Mouse (Mus musculus): Measurements from ENCODE around the gene Parp16.

The Parp16 gene

DNA sequence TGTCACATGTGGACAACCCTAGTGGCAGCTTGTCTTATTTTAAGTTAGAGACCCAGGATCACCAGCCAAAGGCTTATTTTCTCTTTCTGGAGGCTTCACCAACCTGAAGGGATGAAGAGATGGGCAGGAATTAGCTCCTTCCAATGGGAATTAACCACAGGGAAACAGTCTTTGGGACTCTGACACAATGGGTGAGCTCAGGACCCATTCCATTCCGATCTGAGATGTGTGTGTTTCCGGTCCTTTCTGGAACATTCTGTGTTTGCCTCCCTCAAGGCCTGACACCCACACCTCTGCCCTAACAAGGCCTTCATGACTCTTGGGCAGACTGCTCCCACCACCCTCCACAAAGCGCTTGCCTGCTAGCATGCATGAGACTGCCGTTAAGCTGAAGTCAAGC, at the start of gene Parp16:
Parp16 (plus strand) TSS at position 301 of the 400 bp plus-strand sequence.
- DNase-seq, result no peak

- DNase-seq, result no peak
Observed at GRCm38 (mm10) chr9:65146001-65146400, 49.2 kb upstream of the Parp16 start.

DNA sequence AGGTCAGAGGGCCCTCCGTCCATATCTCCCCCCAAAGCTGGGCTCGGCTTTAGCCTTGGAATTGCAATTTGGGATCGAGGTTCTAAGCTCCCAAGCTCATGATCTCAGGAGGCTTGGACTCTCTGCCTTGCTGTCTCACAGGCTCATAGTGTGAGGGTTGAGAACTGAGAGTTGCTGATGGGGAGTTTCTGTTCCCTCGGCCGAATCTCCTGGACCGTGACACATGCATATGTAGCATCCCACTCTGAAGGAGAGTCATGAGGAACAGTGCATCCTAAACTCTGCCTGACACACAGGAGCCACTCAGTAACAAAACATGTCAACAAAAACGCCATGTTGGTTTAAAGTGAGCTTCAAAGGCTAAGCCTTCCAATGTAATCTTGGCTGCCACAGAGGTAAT, 46.6 kb upstream of the Parp16 start:
- no peak for DNase-seq

DNA sequence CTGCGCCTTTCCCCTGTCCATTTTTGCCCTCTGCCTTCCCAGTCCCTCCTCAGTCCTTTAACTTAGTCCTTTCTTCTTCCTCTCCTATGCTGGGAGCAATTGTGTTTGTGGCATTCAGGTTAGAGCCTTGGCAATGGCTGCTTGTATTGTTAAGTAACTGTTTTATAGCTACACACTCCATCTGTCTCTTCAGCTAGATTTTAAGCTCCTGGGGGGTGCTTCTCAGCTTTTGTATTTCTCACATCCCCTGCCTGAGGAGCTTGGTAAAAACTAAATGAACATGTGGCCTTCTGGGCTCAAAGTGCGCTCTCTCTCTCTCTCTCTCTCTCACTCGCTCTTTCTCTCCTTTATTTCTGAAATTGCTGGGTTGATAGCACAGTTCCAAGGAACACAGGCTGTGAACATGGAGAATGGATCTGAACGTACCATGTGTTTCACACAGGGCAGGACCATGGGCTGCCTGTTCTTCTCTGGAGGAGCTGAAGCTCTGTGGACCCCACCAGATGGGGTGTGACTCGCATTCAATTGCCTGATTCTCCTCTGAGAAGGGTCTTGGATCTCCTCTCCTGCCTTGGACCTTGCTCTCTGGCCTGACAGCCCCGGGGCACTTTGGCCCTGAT, 42.3 kb upstream of the Parp16 start:
- no peak for DNase-seq

GRCm38 (mm10) chr9:65153331-65153711, 41.8 kb upstream of the Parp16 start:
- DNase-seq, result no peak

- no peak for DNase-seq
Observed at GRCm38 (mm10) chr9:65154692-65155455, 40.3 kb upstream of the Parp16 start.

- DNase-seq, result no peak
Observed at GRCm38 (mm10) chr9:65156604-65157003, 38.5 kb upstream of the Parp16 start.

DNA sequence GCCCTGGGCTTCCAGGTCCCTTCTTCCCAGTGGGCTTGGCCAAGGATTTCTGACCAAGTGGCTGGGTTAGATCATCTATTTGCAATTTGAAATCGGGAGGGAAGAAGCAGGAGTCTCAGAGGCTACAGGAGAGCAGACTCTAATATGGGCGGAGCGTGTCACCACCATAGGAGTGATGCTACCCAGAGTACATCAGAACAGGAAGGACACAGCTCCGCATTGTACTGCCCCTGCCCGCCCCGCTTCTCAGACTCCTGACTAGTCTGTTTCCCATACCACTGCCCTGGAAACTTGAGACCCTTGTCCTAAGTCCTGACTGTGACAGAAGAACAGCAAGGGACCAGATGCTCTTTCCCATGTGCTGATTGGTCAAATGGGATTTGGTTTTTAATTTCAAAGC, 37.5 kb upstream of the Parp16 start:
- no peak for DNase-seq

DNA sequence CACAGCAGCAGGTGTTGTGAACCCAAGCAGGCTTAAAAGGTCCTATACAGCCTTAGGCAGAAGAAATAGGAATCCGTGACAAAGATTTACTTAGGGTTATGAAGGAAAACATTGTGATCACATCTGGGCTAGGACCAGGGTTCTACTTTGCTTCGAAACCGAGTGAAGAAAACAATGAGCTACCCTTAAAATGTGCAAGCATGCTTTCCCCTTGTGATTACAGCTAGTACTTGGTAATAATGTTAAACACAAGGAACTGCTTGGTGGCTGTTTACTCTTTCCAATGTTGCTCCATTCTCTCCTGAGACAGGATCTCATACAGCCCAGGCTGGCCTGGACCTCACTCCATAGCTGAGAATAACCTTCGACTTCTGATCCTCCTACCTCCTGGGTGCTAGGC, 34.0 kb upstream of the Parp16 start:
- no peak for DNase-seq

- no peak for DNase-seq
Observed at GRCm38 (mm10) chr9:65161881-65162280, 33.3 kb upstream of the Parp16 start.

DNA sequence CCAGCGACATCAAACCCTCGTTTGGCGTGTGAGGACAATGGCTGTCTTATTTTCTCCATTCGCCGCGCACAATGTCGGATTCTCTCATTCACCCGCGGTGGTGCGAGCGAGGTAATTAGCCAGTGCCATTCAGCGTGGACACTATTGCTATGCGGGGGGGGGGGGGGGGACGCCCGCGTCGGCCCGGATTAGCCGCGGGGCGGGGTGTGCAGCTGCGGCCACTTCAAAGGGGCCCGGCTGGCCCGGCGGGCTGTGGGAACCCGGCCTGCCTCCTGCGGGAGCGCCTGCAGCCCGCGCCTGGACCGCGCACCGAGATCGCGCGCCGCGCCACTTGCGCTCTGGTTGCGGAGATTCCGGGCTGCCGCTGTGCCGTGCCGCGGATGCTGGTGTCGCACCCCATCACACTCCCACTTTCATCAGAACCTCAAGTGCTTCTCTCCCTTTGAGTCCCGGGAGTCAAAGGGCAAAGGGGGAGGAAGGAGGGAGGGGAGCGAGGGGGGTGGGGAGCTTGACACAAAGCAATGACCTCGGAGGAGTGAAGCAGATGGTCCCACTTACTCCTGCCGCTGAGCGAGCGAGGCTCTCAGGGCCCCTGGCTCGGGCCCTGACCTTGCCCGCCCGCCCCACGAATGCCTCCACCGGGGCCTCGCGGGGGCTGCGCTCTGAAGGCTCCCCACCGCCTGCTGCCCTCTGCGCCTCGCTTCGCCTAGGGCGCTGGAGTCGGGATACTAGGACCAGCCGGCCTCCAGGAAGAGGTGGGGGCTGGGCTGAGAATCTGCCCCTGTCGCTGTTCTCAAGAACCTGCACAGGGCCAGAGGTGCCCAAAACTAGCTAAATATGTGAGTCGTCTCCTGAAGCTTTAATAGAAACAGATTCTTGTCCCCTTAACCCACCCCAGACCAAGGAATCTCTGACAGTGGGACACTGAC, 32.2 kb upstream of the Parp16 start:
- peak in 1 of 2 experiments; percentile 28 for DNase-seq

DNA sequence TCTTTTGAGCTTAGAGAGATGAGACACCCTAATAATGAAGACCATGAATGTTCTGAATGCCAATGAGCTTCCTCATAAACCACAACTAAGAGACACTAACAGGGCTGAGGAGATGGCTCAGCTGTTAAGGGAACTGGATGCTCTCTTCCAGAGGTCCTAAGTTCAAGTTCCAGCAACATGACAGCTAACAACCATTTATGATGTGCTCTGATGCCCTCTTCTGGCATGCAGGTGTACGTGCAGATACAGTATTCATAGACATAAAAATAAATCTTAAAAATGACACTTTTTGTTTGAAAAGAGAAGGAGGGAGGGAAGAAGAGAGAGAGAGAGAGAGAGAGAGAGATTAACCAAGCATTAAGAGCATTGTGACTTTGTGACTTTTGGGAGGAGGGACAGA, 30.3 kb upstream of the Parp16 start:
- DNase-seq, result no peak

DNA sequence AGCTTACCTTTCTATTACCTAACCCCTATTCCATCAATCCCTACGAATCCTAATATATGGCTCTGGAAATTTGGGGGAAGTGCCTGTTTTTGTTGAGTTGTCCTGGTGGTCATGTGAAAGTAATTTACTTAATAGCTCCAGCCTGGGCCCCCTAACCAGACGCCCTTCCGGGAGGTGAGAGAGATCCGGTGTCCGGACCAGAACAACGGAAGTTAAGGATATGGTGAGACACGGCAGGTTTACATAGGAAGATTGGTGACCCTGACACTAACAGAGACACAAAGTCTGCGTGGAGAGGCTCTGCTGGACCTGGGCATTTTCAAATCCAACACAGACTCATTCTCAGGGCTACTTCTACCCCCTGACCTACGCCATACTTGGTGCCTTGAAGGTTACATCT, 28.8 kb upstream of the Parp16 start:
- no peak for DNase-seq

- no peak for DNase-seq
Observed at GRCm38 (mm10) chr9:65168534-65168933, 26.6 kb upstream of the Parp16 start.

- DNase-seq, result no peak
Observed at GRCm38 (mm10) chr9:65168952-65169351, 26.2 kb upstream of the Parp16 start.

GRCm38 (mm10) chr9:65172654-65173053, 22.5 kb upstream of the Parp16 start:
- no peak for DNase-seq

- no peak for DNase-seq
Observed at GRCm38 (mm10) chr9:65175234-65175938, 19.8 kb upstream of the Parp16 start.

DNA sequence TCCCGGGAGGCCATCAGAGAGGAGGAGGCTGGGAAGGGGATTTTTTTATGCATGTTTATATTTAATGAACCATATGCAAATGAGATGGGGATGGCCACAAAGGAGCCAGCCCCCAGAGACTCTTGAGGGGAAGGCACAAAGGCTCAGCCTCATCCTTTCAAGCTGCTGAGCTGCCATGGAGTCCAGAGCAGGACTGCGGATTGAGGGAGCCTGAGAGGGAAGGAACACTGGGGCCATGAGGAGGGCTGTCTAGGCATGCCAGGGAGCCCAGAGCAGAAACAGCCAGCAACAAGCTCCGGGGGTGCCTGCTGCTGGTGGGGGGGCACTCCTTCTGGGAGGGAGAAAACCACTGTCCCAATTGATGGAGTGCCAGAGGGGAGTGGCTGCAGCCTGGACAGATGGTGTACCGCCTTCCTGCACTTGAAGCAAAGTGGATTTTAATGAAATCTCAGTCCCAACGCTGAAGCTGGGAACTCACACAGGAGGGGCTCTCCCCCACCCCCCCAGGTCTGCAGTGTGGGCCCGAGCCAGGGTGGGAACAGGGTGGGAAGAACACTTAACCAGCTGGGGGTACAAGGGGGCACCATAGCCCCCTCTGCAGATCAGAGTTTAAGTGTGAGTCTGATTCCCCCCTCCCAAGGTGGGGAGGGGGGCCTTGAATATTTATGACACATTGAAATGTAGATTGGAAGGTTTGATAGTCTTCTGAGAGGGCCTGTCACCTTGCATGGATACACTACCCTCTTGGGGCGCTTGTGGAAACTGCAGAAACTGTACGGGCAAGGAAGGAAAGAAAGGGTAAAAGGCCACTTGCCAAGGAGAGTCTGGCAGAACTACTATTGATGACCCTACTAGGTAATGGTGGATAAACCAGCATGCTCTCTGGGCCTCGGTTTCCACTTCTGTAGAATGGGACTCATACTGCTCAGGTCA, 18.9 kb upstream of the Parp16 start:
- no peak for DNase-seq

DNA sequence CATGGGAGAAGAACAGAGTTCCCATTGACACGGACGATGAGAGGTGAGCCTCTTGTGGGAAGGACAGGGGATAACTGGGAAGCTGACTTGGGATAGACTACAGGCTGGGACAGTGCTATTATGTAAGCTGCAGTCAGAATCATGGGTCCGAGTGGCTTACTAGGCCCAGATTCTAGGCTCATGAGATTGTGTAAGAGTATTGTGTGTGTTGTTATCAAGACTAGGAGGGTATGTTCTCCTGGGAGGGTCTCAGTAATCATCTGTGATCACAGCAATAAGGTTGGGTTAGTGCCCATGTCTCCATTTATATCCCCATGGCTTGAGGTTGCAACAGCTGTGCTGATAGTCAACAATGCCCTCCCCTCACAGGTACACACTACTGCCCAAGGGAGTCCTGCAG, 17.7 kb upstream of the Parp16 start:
- DNase-seq, result no peak

GRCm38 (mm10) chr9:65177912-65178311, 17.2 kb upstream of the Parp16 start:
- no peak for DNase-seq

GRCm38 (mm10) chr9:65178336-65179213, 16.6 kb upstream of the Parp16 start:
- peak in 1 of 2 experiments; percentile 41 for DNase-seq
